Mouse (Mus musculus): ENCODE measurements at regions not wholly inside any gene's neighbourhood (a gene's known extent, or its start where the extent isn't known, plus 50 kb on each side); places are given as distances from the start of the nearest gene placed in this dataset.

DNA sequence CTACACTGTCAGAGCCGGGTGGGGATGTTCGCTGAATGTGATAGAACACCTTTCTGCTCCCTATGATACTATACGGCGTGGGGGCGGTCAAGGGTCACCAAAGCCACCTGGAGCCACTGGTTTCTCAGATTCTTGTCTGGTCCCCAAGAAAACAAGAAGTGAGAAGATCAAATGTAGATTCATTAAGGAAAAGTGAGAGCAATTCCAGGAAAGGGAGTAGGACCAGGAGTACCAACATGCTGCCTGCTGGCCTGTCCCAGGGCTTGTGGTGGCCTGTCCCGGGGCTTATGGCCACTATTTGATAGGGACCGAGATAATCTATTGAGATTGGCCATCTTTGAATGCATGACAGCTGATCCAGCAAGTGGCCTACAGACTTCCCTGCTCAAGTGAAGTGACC, 58.8 kb upstream of the Fut8 start:
- Histone ChIP-seq H3K4me1 (peaks cover 8% of the 10 kb centered on the region), H3K9me3 (no peaks in the 10 kb centered on the region), H3K27me3 (ENCODE audit: insufficient read depth, poor library complexity, severe bottlenecking) (no peaks in the 10 kb centered on the region), H3K36me3 (no peaks in the 10 kb centered on the region), H3K4me3 (no peak overlapping the region), H3K27ac (no peak overlapping the region)
- WGBS: 87% methylated on average over 7 of the region's 7 CpGs
- no peak for DNase-seq (ENCODE audit: low spot score)

DNA sequence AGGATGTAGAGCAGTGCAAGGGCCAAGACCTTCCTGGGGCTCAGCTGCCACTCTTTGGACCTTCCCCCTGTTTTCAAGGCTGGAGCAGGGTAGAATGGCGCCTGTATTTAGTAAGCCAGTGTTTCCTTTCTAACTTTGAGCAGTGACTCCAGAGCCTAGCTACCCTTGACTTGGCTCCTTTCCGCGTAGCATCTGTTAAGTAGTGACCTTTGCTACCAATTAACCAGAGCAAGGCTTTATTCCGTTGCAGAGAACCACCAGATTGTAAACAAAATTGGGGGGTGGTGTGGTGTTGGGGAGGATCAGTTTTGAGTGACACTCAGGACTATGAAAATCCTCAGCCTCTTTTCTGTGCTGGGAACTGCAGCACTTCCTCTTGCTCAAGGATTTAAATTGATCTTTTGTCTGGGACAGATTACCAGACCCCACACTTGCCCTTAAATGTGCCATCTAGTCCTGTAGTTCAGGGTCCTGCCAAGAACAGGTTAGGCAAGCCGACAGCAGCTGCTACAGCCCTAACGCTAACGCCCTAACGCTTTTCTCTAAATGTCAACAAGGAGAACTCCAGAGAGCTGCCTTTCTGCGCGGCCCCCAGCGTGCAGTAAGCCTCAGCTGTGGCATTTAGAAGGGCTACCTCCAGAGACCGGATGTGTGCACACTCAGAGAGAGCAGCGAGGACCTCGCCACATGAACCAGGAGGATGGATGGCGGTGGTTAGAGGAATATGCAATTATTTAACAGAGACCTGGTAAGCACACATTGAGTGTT, 59.9 kb upstream of the Fut8 start:
- no peak for DNase-seq (ENCODE audit: low spot score)
- WGBS: 47% methylated on average over 15 of the region's 15 CpGs
- H3K36me3 ChIP-seq: no peaks in the 10 kb centered on the region
- no peak overlapping the region for H3K4me3 ChIP-seq
- peaks cover 8% of the 10 kb centered on the region for H3K4me1 ChIP-seq
- H3K9me3 ChIP-seq: no peaks in the 10 kb centered on the region
- H3K27me3 ChIP-seq (ENCODE audit: insufficient read depth, poor library complexity, severe bottlenecking): no peaks in the 10 kb centered on the region
- H3K27ac ChIP-seq: peak overlapping the region; percentile 49; the same call in 1 of the 2 replicates

DNA sequence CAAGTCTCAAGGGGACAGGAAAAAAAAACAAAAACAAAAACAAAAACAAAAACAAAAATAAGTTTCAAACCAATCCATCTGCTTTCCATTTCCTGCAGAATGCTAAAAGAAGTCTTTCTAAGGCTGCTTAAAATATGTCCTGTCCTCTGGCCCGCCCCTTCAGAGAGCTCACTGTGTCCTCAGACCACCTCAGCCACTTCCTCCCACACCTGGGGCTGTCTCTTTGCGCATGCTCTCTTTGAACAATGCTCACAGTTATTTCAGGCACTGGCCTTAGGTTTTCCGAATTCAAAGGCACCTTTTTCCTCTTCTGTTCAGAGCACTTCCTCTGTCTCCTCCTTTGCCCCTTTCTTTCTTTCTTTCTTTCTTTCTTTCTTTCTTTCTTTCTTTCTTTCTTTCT, 60.6 kb upstream of the Fut8 start:
- no peaks in the 10 kb centered on the region for H3K27me3 ChIP-seq (ENCODE audit: insufficient read depth, poor library complexity, severe bottlenecking)
- no peak for DNase-seq (ENCODE audit: low spot score)
- H3K27ac ChIP-seq: no peak overlapping the region
- H3K4me3 ChIP-seq: no peak overlapping the region
- no peaks in the 10 kb centered on the region for H3K9me3 ChIP-seq
- no peaks in the 10 kb centered on the region for H3K36me3 ChIP-seq
- WGBS: 61% methylated on average over 3 of the region's 3 CpGs
- H3K4me1 ChIP-seq: peaks cover 8% of the 10 kb centered on the region

DNA sequence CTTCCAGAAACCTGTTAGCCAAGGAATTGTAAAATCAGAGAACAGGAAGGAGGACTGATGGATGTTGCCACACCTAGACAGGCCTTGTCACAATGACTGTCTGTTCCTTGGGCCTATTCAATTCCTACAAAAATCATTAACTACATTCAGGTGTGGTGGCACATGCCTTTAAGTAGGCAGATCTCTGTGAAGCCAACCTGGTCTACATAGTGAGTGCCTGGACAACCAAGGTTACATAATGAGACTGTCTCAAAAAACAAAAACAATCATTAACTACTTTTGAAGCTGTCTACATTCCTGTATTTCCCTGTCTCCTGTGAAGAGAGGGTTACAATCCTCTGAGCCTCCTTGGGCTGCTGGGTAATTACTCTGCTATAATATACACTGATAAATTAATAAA, 63.9 kb upstream of the Fut8 start:
- Histone ChIP-seq H3K27ac (no peak overlapping the region), H3K4me3 (no peak overlapping the region), H3K4me1 (peaks cover 8% of the 10 kb centered on the region), H3K27me3 (ENCODE audit: insufficient read depth, poor library complexity, severe bottlenecking) (no peaks in the 10 kb centered on the region), H3K9me3 (no peaks in the 10 kb centered on the region), H3K36me3 (no peaks in the 10 kb centered on the region)
- no peak for DNase-seq (ENCODE audit: low spot score)

DNA sequence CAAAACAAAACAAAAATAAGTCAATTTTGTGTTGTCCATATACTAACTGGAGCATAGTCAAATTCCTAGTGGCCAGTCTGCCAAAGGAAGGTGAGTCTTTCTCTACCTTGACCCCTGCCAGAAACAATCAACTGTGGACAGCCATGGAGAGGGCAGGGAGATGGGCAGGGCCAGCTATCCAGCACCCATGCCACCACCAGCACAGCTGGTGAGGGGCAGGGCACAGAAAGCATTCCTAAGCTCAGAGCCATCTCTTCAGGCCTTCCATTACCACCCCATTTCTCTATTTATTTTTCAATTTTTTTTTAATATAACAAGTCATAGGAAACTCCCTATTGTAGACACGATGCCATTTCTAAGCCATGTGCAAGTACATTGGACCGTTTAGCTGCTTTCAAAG, 65.4 kb upstream of the Fut8 start:
- H3K4me1 ChIP-seq: no peaks in the 10 kb centered on the region
- H3K36me3 ChIP-seq: no peaks in the 10 kb centered on the region
- whole genome bisulfite sequencing: 92% methylated on average over 2 of the region's 2 CpGs
- no peaks in the 10 kb centered on the region for H3K27me3 ChIP-seq (ENCODE audit: insufficient read depth, poor library complexity, severe bottlenecking)
- H3K9me3 ChIP-seq: no peaks in the 10 kb centered on the region
- H3K27ac ChIP-seq: no peak overlapping the region
- H3K4me3 ChIP-seq: no peak overlapping the region
- no peak for DNase-seq (ENCODE audit: low spot score)

DNA sequence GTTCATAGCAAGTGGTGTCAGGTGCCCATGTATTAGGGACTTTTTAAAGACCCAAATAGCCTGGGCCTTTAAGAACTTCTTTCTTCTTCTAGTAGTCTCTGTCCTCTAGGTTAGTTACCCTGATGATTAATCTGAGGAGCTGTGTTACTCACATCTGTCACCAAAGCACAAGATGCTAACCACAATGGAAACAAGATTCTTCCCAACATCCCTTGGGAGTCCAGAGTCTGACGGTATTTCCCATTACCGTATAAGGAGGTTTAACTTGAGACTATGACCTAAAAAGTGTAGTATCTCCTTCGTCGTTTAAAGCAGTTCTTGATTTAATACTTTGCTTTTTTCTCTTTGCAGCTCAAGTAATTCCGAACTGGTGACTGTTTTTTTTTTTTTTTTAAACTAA, 67.7 kb upstream of the Fut8 start:
- no peak overlapping the region for H3K27ac ChIP-seq
- H3K4me3 ChIP-seq: no peak overlapping the region
- no peaks in the 10 kb centered on the region for H3K36me3 ChIP-seq
- H3K4me1 ChIP-seq: no peaks in the 10 kb centered on the region
- no peak for DNase-seq (ENCODE audit: low spot score)
- WGBS: 86% methylated on average over 5 of the region's 5 CpGs
- no peaks in the 10 kb centered on the region for H3K27me3 ChIP-seq (ENCODE audit: insufficient read depth, poor library complexity, severe bottlenecking)
- H3K9me3 ChIP-seq: no peaks in the 10 kb centered on the region

DNA sequence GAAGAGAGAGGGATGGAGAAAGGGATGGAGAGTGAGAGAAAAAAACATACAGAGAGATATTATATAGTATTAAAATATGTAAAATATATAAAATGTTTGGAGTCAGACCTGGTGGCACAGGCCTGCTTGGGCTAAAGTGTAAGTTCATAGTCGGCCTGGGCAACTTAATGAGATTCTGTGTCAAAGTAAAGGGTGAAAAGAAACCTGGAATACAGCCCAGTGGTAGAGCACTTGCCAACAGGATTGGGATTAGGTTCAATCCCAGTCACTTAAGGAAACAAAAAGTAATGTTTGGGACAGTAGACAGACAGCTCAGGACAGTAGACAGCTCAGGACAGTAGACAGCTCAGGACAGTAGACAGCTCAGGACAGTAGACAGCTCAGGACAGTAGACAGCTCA, 69.6 kb upstream of the Fut8 start:
- Histone ChIP-seq H3K27ac (no peak overlapping the region), H3K27me3 (ENCODE audit: insufficient read depth, poor library complexity, severe bottlenecking) (no peaks in the 10 kb centered on the region), H3K4me1 (no peaks in the 10 kb centered on the region), H3K36me3 (no peaks in the 10 kb centered on the region), H3K9me3 (no peaks in the 10 kb centered on the region), H3K4me3 (no peak overlapping the region)
- no peak for DNase-seq (ENCODE audit: low spot score)
- 83% methylated on average over 1 of the region's 1 CpGs for WGBS

DNA sequence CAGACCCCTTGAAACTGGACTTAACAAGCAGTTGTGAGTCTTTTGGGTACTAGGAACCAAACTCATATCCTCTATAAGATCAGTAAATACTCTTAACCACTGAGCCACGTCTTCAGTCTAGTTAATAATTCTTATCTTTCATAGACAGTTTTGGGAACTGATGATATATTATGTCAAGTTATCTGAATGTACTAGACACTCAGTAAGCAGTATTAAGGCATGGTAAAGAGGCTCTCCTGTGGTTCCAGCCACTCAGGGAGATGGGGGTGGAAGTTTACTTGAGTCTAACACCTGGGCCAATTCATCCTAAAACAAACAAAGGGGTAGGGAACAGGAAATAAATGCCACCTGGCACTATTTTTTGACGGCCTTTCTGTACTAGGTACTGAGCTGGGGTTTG, 81.2 kb upstream of the Fut8 start:
- H3K4me3 ChIP-seq: no peak overlapping the region
- H3K36me3 ChIP-seq: no peaks in the 10 kb centered on the region
- H3K27ac ChIP-seq: no peak overlapping the region
- no peak for DNase-seq (ENCODE audit: low spot score)
- no peaks in the 10 kb centered on the region for H3K4me1 ChIP-seq
- H3K9me3 ChIP-seq: no peaks in the 10 kb centered on the region
- no peaks in the 10 kb centered on the region for H3K27me3 ChIP-seq (ENCODE audit: insufficient read depth, poor library complexity, severe bottlenecking)
- WGBS: 68% methylated on average over 2 of the region's 2 CpGs

DNA sequence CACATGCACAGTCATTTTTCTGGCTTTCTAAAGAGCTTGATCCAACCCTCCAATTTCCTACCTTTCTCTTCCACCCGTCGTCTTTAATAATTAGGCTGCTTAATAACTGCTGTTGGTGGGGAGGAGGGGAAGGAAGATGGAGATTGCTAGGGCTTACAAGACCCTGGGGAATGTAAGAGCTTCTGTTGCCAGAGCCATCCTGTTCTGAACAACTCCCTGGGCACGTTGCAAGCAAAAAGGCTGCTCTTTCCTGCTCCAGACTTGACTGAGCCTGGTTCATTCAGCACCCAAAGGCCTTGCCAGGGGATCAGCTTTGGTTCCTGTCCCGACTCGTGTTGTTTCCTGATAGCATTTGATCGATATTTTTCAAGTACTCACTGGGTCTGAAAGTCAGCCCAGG, 82.3 kb upstream of the Fut8 start:
- Histone ChIP-seq H3K4me1 (no peaks in the 10 kb centered on the region), H3K9me3 (no peaks in the 10 kb centered on the region), H3K27ac (no peak overlapping the region), H3K4me3 (no peak overlapping the region), H3K27me3 (ENCODE audit: insufficient read depth, poor library complexity, severe bottlenecking) (no peaks in the 10 kb centered on the region), H3K36me3 (no peaks in the 10 kb centered on the region)
- WGBS: 77% methylated on average over 6 of the region's 6 CpGs
- no peak for DNase-seq (ENCODE audit: low spot score)

DNA sequence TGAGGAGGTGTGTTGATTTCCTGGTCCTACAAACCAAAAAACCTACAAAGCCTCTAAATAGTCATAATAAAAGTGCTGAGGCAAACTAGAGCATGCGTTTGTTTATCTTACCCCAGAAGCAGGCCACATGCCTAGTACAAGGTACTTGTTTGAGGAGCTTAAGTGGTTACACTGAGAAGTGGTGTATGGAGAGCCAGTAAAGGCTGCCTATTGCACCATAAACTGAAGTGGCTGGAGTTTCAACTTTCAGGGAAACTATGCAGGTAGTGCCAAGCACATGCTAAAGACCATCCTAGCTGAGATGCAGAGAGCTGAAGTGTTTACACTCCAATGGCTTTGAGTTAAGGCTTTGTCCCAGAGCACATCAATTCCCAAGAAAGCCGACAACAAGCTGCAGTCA, 86.5 kb upstream of the Fut8 start:
- Histone ChIP-seq H3K4me3 (no peak overlapping the region), H3K9me3 (no peaks in the 10 kb centered on the region), H3K4me1 (no peaks in the 10 kb centered on the region), H3K27me3 (ENCODE audit: insufficient read depth, poor library complexity, severe bottlenecking) (no peaks in the 10 kb centered on the region), H3K27ac (no peak overlapping the region), H3K36me3 (no peaks in the 10 kb centered on the region)
- no peak for DNase-seq (ENCODE audit: low spot score)
- 72% methylated on average over 2 of the region's 2 CpGs for WGBS

DNA sequence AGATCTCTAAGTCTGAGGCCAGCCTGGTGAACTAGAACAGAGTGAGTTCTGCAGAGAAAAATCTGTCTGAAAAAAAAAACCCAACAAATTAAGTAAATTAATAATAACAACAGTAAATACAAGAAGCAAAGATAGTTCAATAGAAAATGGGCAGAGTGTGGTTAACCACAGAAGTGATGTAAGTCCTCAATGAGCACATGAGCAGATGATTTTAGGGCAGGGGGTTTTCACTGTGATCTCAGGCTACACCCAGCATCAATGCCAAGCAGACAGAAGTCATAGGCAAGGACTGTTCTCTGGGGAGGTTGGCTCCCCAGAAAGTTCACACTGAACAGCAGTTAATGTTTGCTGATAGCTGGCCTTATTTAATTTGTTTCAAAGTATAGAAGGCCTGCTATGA, 88.1 kb upstream of the Fut8 start:
- H3K36me3 ChIP-seq: no peaks in the 10 kb centered on the region
- H3K27me3 ChIP-seq (ENCODE audit: insufficient read depth, poor library complexity, severe bottlenecking): no peaks in the 10 kb centered on the region
- no peak for DNase-seq (ENCODE audit: low spot score)

DNA sequence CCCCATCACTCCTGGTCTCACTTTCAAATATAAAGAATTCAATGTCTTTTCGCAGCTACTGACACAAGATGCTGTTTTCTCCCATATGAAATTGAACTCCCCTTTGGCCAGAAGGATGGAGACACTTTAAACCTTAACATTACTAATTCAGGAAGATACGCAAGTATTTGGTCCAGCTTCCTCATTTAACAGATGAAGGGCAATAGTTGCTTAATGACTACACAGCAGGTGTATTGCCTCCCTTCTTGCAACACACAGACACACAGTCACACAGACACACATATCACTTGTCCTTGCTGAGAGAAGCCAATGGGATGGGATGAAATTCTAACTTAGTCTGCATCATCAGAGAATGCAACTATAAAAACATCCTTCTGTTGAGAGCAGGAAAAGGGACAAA, 89.8 kb upstream of the Fut8 start:
- no peak overlapping the region for H3K4me3 ChIP-seq
- no peak for DNase-seq (ENCODE audit: low spot score)
- H3K27me3 ChIP-seq (ENCODE audit: insufficient read depth, poor library complexity, severe bottlenecking): no peaks in the 10 kb centered on the region
- no peaks in the 10 kb centered on the region for H3K9me3 ChIP-seq
- 87% methylated on average over 2 of the region's 2 CpGs for WGBS
- H3K27ac ChIP-seq: no peak overlapping the region
- H3K4me1 ChIP-seq: peaks cover 9% of the 10 kb centered on the region
- no peaks in the 10 kb centered on the region for H3K36me3 ChIP-seq

More for the DNA sequence above, 88.1 kb upstream of the Fut8 start:
- Histone ChIP-seq H3K9me3 (no peaks in the 10 kb centered on the region), H3K4me1 (no peaks in the 10 kb centered on the region), H3K27ac (no peak overlapping the region), H3K4me3 (no peak overlapping the region)

DNA sequence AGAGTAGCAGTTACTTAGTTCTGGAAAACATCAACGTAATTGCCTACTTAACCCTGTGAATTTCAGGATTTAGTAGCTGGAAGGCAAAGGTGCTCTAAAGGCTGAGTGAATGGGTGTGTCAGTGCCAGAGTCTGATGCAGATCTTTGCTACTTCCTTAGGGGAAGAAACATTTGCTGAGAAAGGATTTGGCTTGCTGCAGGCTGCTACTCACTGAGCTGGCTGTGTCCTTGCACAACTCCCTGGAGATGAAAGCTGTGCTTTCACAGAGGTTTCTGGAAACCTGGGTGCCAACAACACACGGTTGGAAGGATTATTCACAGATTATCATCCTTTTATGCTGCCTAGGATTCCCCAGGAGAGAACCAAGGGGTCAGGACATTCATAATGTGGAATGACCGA, 94.0 kb upstream of the Fut8 start:
- Histone ChIP-seq H3K4me1 (peaks cover 11% of the 10 kb centered on the region), H3K4me3 (no peak overlapping the region), H3K9me3 (no peaks in the 10 kb centered on the region), H3K27me3 (ENCODE audit: insufficient read depth, poor library complexity, severe bottlenecking) (no peaks in the 10 kb centered on the region), H3K36me3 (no peaks in the 10 kb centered on the region), H3K27ac (no peak overlapping the region)
- DNase-seq (ENCODE audit: low spot score): peak; percentile 19
- 67% methylated on average over 3 of the region's 3 CpGs for WGBS

DNA sequence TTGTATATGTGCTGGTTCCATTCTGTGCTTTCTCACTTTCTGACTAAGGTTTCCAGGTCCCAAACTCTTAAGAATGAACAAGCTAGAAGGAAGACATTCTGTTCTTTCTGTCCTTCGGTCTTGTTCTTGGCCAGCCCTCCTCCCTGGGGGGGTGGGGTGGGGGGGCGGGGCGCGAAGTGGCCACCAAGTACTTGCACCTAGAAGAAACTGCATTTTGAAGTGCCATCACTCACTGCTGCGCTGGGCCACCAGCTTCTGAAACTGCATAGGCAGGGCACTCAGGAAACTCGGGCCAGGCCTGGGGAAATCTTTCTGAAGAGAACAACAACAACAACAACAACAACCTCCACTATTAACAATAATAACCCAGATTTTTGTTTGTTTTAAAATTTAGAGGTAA, 94.4 kb upstream of the Fut8 start:
- WGBS: 50% methylated on average over 6 of the region's 6 CpGs
- Histone ChIP-seq H3K27me3 (ENCODE audit: insufficient read depth, poor library complexity, severe bottlenecking) (no peaks in the 10 kb centered on the region), H3K9me3 (no peaks in the 10 kb centered on the region), H3K4me3 (no peak overlapping the region), H3K27ac (no peak overlapping the region), H3K36me3 (no peaks in the 10 kb centered on the region), H3K4me1 (peaks cover 11% of the 10 kb centered on the region)
- peak; percentile 51 for DNase-seq (ENCODE audit: low spot score)
